Comparison of ENCODE assay signal across 8 mouse cellular contexts in genomic region chr4:118272258-118272657, GRCm38 (mm10). TPM values are rescaled to one million over a fixed set of nuclear protein-coding genes. Genes with fewer than 3 reads are reported as not detected.
A peak's percentile ranks its signal among the peaks of the same experiment; 100 is the strongest.
DNase-seq lines count a peak whose midpoint lies in the region; ATAC-seq and TF ChIP-seq lines count a peak whose summit lies in the region.

No protein-coding gene starts in this region.

- H3K9me3 ChIP-seq in limb, embryonic 14.5 days (ENCODE audit: control insufficient read depth, low read length) = no peaks in the 10 kb centered on the region

- no peak overlapping the region for H3K4me2 ChIP-seq in limb, embryonic 14.5 days (replicated peaks; ENCODE audit: low read depth, low read length, severe bottlenecking)

- peaks cover 17% of the 10 kb centered on the region for H3K4me1 ChIP-seq in limb, embryonic 14.5 days (ENCODE audit: control insufficient read depth, insufficient read depth, low read length)

- H3K4me3 ChIP-seq in limb, embryonic 14.5 days (replicated peaks; ENCODE audit: low read length) = no peak overlapping the region

- H3K27ac ChIP-seq in limb, embryonic 14.5 days (replicated peaks; ENCODE audit: low read depth, low read length) = 0 out of 2 replicates have a peak overlapping the region, but pooled peaks have one; percentile 38

- 0 out of 2 replicates have a peak, but pooled peaks have one; percentile 11 for ATAC-seq in limb, embryonic 14.5 days (ENCODE audit: low FRiP score, low read depth)
- ATAC-seq in erythroid progenitor cell, adult 5-6 weeks (replicated peaks; ENCODE audit: low FRiP score, poor library complexity, severe bottlenecking) = no peak

- no peak overlapping the region for H3K9ac ChIP-seq in limb, embryonic 14.5 days (ENCODE audit: low read depth, low read length, severe bottlenecking)

- 72% methylated on average over 5 of the region's 5 CpGs for WGBS in limb, embryonic 14.5 days

- intact Hi-C loops in heart, postnatal 36 days (cut with DNase I) = no loop called here
- intact Hi-C loops in left cerebral cortex, postnatal 25 days (cut with DNase I) = no loop called here

- H3K27me3 ChIP-seq in limb, embryonic 14.5 days (ENCODE audit: control insufficient read depth, insufficient read depth, low read length) = no peaks in the 10 kb centered on the region

- DNase-seq in embryo, embryonic 11 days = peak; percentile 41
- DNase-seq in embryo, embryonic 10 days (ENCODE audit: low spot score) = no peak
- peak; percentile 22 for DNase-seq in cerebellum, adult 8-10 months
- peak; percentile 30 to 51 for DNase-seq in heart, postnatal 36 days
- peak; percentile 24 for DNase-seq in limb, embryonic 14.5 days (ENCODE audit: low spot score)
- DNase-seq in urinary bladder, postnatal 14 days (ENCODE audit: low spot score) = peak; percentile 88
- DNase-seq in left cerebral cortex, postnatal 25 days (ENCODE audit: low spot score in 2 of 2) = no peak

- peaks cover 73% of the 10 kb centered on the region for H3K36me3 ChIP-seq in limb, embryonic 14.5 days (ENCODE audit: control insufficient read depth, insufficient read depth, low read length)

- TF ChIP-seq POLR2A in limb, embryonic 14.5 days (IDR thresholded peaks at IDR 0.05; ENCODE audit: borderline replicate concordance, extremely low read depth, insufficient read depth, insufficient read length) = no peak

RNA-seq across cellular contexts. Expression of gene Ptprf, which starts 18.9 kb away (rescaled TPM):
- 1 to 10 TPM; 7.5 to 9.2 TPM for total RNA-seq in heart, postnatal 36 days (2021)
- polyA plus RNA-seq in limb, embryonic 14.5 days (2012; rRNA removed) = 85.0 and 108 TPM in 2 replicates
- 71.9 and 78.1 TPM in 2 replicates for polyA plus RNA-seq in limb, embryonic 14.5 days (2014; fragmentation: Nextera tagmentation; extraction: Ambion mirVana)
- 100 to 1,000 TPM; 134 to 135 TPM for total RNA-seq in left cerebral cortex, postnatal 25 days (2021)
- total RNA-seq in erythroid progenitor cell, adult 5-6 weeks (2015; ENCODE audit: low replicate concordance) = 0.84 TPM in 1 of 2 replicates, not detected in the other
- total RNA-seq in erythroid progenitor cell, adult 5-6 weeks (2017; ENCODE audit: low replicate concordance) = 0.13 TPM in 1 of 2 replicates, not detected in the other

Comparison
In these comparisons a context has a peak if more than half of its experiments do, and no peak if none do; other contexts are left out.
1. DNase-seq: peak in embryo, embryonic 11 days (single experiment), cerebellum, adult 8-10 months (single experiment), heart, postnatal 36 days (2 of 2), limb, embryonic 14.5 days (single experiment) and urinary bladder, postnatal 14 days (single experiment); none in embryo, embryonic 10 days (single experiment) and left cerebral cortex, postnatal 25 days (0 of 2).
2. RNA of gene Ptprf, which starts 18.9 kb away (total RNA-seq): 134 to 135 TPM in left cerebral cortex, postnatal 25 days; 7.5 to 9.2 TPM in heart, postnatal 36 days and 0.13 to 0.84 TPM in erythroid progenitor cell, adult 5-6 weeks; every median in the first group is over 10 times any median in the second.